Mouse (Mus musculus): ENCODE data around the gene Timp3. TPM values are rescaled to one million over a fixed set of nuclear protein-coding genes. Genes with fewer than 3 reads are reported as not detected.
"Not testable (repeated sequence)": the region's sequence is repeated elsewhere in the genome, so short reads cannot be mapped to it uniquely, and the experiment has no call there.

Timp3 gene
- total RNA-seq, 2 experiments from 2014 or later: 0.77 TPM; not detected in 1

GRCm38 (mm10) chr10:86376392-86377185 lies 76.4 kb downstream of the Timp3 start:
- no peak for ATAC-seq (replicated peaks; ENCODE audit: low FRiP score, poor library complexity, severe bottlenecking)

GRCm38 (mm10) chr10:86378803-86379202 lies 78.6 kb downstream of the Timp3 start:
- ATAC-seq (replicated peaks; ENCODE audit: low FRiP score, poor library complexity, severe bottlenecking): not testable (repeated sequence)

- ATAC-seq (replicated peaks; ENCODE audit: low FRiP score, poor library complexity, severe bottlenecking): no peak
These were observed 80.5 kb downstream of the Timp3 start for GRCm38 (mm10) chr10:86380626-86381025.

GRCm38 (mm10) chr10:86381150-86381921 lies 81.2 kb downstream of the Timp3 start:
- no peak for ATAC-seq (replicated peaks; ENCODE audit: low FRiP score, poor library complexity, severe bottlenecking)

- no peak for ATAC-seq (replicated peaks; ENCODE audit: low FRiP score, poor library complexity, severe bottlenecking)
These were observed 81.7 kb downstream of the Timp3 start for GRCm38 (mm10) chr10:86381922-86382260.

GRCm38 (mm10) chr10:86384655-86385054 lies 84.5 kb downstream of the Timp3 start:
- no peak for ATAC-seq (replicated peaks; ENCODE audit: low FRiP score, poor library complexity, severe bottlenecking)

GRCm38 (mm10) chr10:86385656-86386055 lies 85.5 kb downstream of the Timp3 start:
- no peak for ATAC-seq (replicated peaks; ENCODE audit: low FRiP score, poor library complexity, severe bottlenecking)

- no peak for ATAC-seq (replicated peaks; ENCODE audit: low FRiP score, poor library complexity, severe bottlenecking)
These were observed 86.1 kb downstream of the Timp3 start for GRCm38 (mm10) chr10:86386232-86386631.

- ATAC-seq (replicated peaks; ENCODE audit: low FRiP score, poor library complexity, severe bottlenecking): no peak
These were observed 87.8 kb downstream of the Timp3 start for GRCm38 (mm10) chr10:86387821-86388440.

- no peak for ATAC-seq (replicated peaks; ENCODE audit: low FRiP score, poor library complexity, severe bottlenecking)
These were observed 88.6 kb downstream of the Timp3 start for GRCm38 (mm10) chr10:86388803-86389202.

GRCm38 (mm10) chr10:86389357-86389756 lies 89.2 kb downstream of the Timp3 start:
- no peak for ATAC-seq (replicated peaks; ENCODE audit: low FRiP score, poor library complexity, severe bottlenecking)

GRCm38 (mm10) chr10:86389913-86390312 lies 89.7 kb downstream of the Timp3 start:
- no peak for ATAC-seq (replicated peaks; ENCODE audit: low FRiP score, poor library complexity, severe bottlenecking)

- ATAC-seq (replicated peaks; ENCODE audit: low FRiP score, poor library complexity, severe bottlenecking): 0 out of 2 replicates have a peak, but pooled peaks have one; percentile 25
These were observed 92.2 kb downstream of the Timp3 start for GRCm38 (mm10) chr10:86392399-86392798.

- ATAC-seq (replicated peaks; ENCODE audit: low FRiP score, poor library complexity, severe bottlenecking): no peak
These were observed 97.6 kb downstream of the Timp3 start for GRCm38 (mm10) chr10:86397577-86398346.

GRCm38 (mm10) chr10:86398347-86398720 lies 98.2 kb downstream of the Timp3 start:
- no peak for ATAC-seq (replicated peaks; ENCODE audit: low FRiP score, poor library complexity, severe bottlenecking)

Other genes with a start within 250 kb of the Timp3 start
- gene Syn3, start 198.5 kb downstream of the Timp3 start, total RNA-seq (2015; ENCODE audit: low replicate concordance): not detected in 2 replicates
- 0.77 and 0.84 TPM in 2 replicates for gene Syn3, start 198.5 kb downstream of the Timp3 start, total RNA-seq (2017; ENCODE audit: low replicate concordance)

All from erythroblast, adult 5-6 weeks (primary cell).